Mouse (Mus musculus): ENCODE measurements around the gene Olfr906.

DNA sequence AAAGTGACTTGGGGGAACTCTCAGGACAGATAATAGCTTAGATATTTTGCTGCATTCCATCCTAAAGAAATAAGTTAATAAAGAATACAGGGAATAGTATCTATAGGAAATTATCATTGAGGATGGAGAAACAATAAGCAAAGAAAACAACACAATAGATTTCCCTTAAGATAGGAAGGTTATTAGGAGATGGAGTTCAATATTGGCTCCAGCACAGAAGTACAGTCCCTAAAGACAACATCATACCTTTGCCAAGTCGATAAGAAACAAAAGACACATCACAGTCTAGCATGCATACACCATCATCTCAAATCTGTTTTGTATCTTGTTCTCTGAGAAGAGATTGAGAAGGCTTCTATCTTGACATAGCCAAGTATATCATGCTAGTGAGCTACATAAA is 34.4 kb downstream of the Olfr906 start, which contains the start of gene Olfr911-ps1:
- TF ChIP-seq CTCF (IDR thresholded peaks at IDR 0.05; ENCODE audit: low read depth, low read length) (no peak), POLR2A (IDR thresholded peaks at IDR 0.05; ENCODE audit: insufficient read depth, low read length) (no peak)
